Comparison of ENCODE assay signal across 23 mouse cellular contexts in genomic region chr13:111456790-111457189, GRCm38 (mm10). TPM values are rescaled to one million over a fixed set of nuclear protein-coding genes. Genes with fewer than 3 reads are reported as not detected.
DNase-seq lines count a peak whose midpoint lies in the region; ATAC-seq and TF ChIP-seq lines count a peak whose summit lies in the region.
"Had no signal": no experiment of that assay in that cellular context is flagged by ENCODE, and none has a peak within 500 bp of the region (broad histone marks: within the 10 kb centered on the region; RNA-seq: fewer than 3 reads in every experiment).

No protein-coding gene starts in this region.

- peak; percentile 65 for DNase-seq in liver, adult 2 months (ENCODE audit: extremely low read depth, low read depth, low spot score)
- DNase-seq in midbrain, embryonic 11.5 days (ENCODE audit: low spot score, missing footprints): peak; percentile 60
- no peak for DNase-seq in midbrain, embryonic 14.5 days
- DNase-seq: adrenal gland, adult 8-10 months; adrenal gland, postnatal 14 days; adrenal gland, postnatal 36 days; B cell, adult 2 months; cerebellum, adult 11-12 months; cerebellum, adult 2 months; cerebellum, adult 9-10 months; cerebellum, postnatal 25 days; forebrain, postnatal 0 days had no signal

- H3K4me2 ChIP-seq in liver, embryonic 12.5 days: no peak overlapping the region
- no peak overlapping the region for H3K4me2 ChIP-seq in midbrain, embryonic 11.5 days
- H3K4me2 ChIP-seq in midbrain, embryonic 14.5 days (ENCODE audit: low read length): no peak overlapping the region
- H3K4me2 ChIP-seq: embryonic facial prominence, embryonic 12.5 days; forebrain, embryonic 13.5 days; forebrain, embryonic 15.5 days had no signal

- H3K9ac ChIP-seq in liver, adult 2 months (ENCODE audit: low read depth, low read length): no peak overlapping the region
- H3K9ac ChIP-seq in liver, embryonic 12.5 days: no peak overlapping the region
- H3K9ac ChIP-seq in midbrain, embryonic 11.5 days (ENCODE audit: low read length): no peak overlapping the region
- H3K9ac ChIP-seq in midbrain, embryonic 14.5 days (replicated peaks; ENCODE audit: low read length): no peak overlapping the region
- H3K9ac ChIP-seq: embryonic facial prominence, embryonic 12.5 days; forebrain, embryonic 13.5 days; forebrain, embryonic 15.5 days; forebrain, postnatal 0 days had no signal

- TF ChIP-seq POLR2A in liver, adult 2 months (IDR thresholded peaks at IDR 0.05; ENCODE audit: extremely low read depth, insufficient read depth, low read length): no peak

- no peaks in the 10 kb centered on the region for H3K27me3 ChIP-seq in liver, adult 2 months (ENCODE audit: control insufficient read depth, insufficient read depth, low read length)
- H3K27me3 ChIP-seq in liver, embryonic 12.5 days (replicated peaks): no peaks in the 10 kb centered on the region
- no peaks in the 10 kb centered on the region for H3K27me3 ChIP-seq in midbrain, embryonic 11.5 days (ENCODE audit: control insufficient read depth, insufficient read depth, low read length)
- H3K27me3 ChIP-seq in midbrain, embryonic 14.5 days (ENCODE audit: control insufficient read depth, insufficient read depth, low read length): no peaks in the 10 kb centered on the region
- H3K27me3 ChIP-seq: CH12.LX; embryonic facial prominence, embryonic 12.5 days; forebrain, embryonic 13.5 days; forebrain, embryonic 15.5 days; Patski had no signal

- H3K79me2 ChIP-seq in liver, adult 2 months (ENCODE audit: control insufficient read depth, insufficient read depth, low read length): peaks cover 21% of the 10 kb centered on the region

- ATAC-seq in liver, embryonic 12.5 days: no peak
- ATAC-seq in midbrain, embryonic 11.5 days (ENCODE audit: low FRiP score): no peak
- no peak for ATAC-seq in midbrain, embryonic 14.5 days (ENCODE audit: low FRiP score, low TSS enrichment)
- ATAC-seq in inflammation-experienced regulatory T-cells, adult 6 months: no peak
- ATAC-seq: activated CD4-positive, CD25-positive, alpha-beta regulatory T cell, adult 4 months; CD4-positive, CD25-positive, alpha-beta regulatory T cell, adult 4 months; forebrain, embryonic 13.5 days; forebrain, embryonic 15.5 days; forebrain, postnatal 0 days; Patski had no signal

- peaks cover 8% of the 10 kb centered on the region for H3K4me1 ChIP-seq in liver, adult 2 months (ENCODE audit: control insufficient read depth, insufficient read depth, low read length)
- peaks cover 23% of the 10 kb centered on the region for H3K4me1 ChIP-seq in liver, embryonic 12.5 days
- H3K4me1 ChIP-seq in midbrain, embryonic 11.5 days (ENCODE audit: control insufficient read depth, insufficient read depth, low read length): no peaks in the 10 kb centered on the region
- no peaks in the 10 kb centered on the region for H3K4me1 ChIP-seq in midbrain, embryonic 14.5 days (ENCODE audit: control insufficient read depth, insufficient read depth, low read length)
- H3K4me1 ChIP-seq: embryonic facial prominence, embryonic 10.5 days; embryonic facial prominence, embryonic 12.5 days; forebrain, embryonic 13.5 days had no signal

- H3K36me3 ChIP-seq in liver, adult 2 months (ENCODE audit: control insufficient read depth, insufficient read depth, low read length): peaks cover 17% of the 10 kb centered on the region
- peaks cover 28% of the 10 kb centered on the region for H3K36me3 ChIP-seq in liver, embryonic 12.5 days
- H3K36me3 ChIP-seq in midbrain, embryonic 11.5 days (ENCODE audit: control insufficient read depth, insufficient read depth, low read length): peaks cover 4% of the 10 kb centered on the region; the same call in 1 of the 2 replicates
- peaks cover 12% of the 10 kb centered on the region for H3K36me3 ChIP-seq in midbrain, embryonic 14.5 days (ENCODE audit: control insufficient read depth, insufficient read depth, low read length)

- TF ChIP-seq CTCF in liver, adult 2 months (IDR thresholded peaks at IDR 0.05; ENCODE audit: low read depth, low read length): no peak

- 18% methylated on average over 2 of the region's 2 CpGs for WGBS in liver, adult 2 months
- WGBS in liver, embryonic 12.5 days (ENCODE audit: insufficient replicate concordance): 81% methylated on average over 2 of the region's 2 CpGs
- 69% methylated on average over 2 of the region's 2 CpGs for WGBS in midbrain, embryonic 11.5 days
- WGBS in midbrain, embryonic 14.5 days: 61% methylated on average over 2 of the region's 2 CpGs

- H3K4me3 ChIP-seq in liver, adult 2 months (ENCODE audit: insufficient read depth, low read depth, low read length): no peak overlapping the region
- no peak overlapping the region for H3K4me3 ChIP-seq in liver, embryonic 12.5 days
- H3K4me3 ChIP-seq in midbrain, embryonic 11.5 days (ENCODE audit: low read depth, low read length): no peak overlapping the region
- no peak overlapping the region for H3K4me3 ChIP-seq in midbrain, embryonic 14.5 days (replicated peaks; ENCODE audit: low read depth, low read length)
- H3K4me3 ChIP-seq: embryonic facial prominence, embryonic 10.5 days; embryonic facial prominence, embryonic 12.5 days; forebrain, embryonic 13.5 days; forebrain, embryonic 15.5 days had no signal

- H3K27ac ChIP-seq in liver, adult 2 months (replicated peaks; ENCODE audit: insufficient read depth, low read depth, low read length): no peak overlapping the region
- H3K27ac ChIP-seq in liver, embryonic 12.5 days: no peak overlapping the region
- H3K27ac ChIP-seq in midbrain, embryonic 11.5 days (ENCODE audit: low read depth, low read length): no peak overlapping the region
- H3K27ac ChIP-seq in midbrain, embryonic 14.5 days (replicated peaks; ENCODE audit: low read depth, low read length): no peak overlapping the region
- H3K27ac ChIP-seq: embryonic facial prominence, embryonic 10.5 days; embryonic facial prominence, embryonic 12.5 days; forebrain, embryonic 13.5 days; forebrain, embryonic 15.5 days had no signal

- no peaks in the 10 kb centered on the region for H3K9me3 ChIP-seq in liver, embryonic 12.5 days (replicated peaks)
- H3K9me3 ChIP-seq in midbrain, embryonic 11.5 days (ENCODE audit: control insufficient read depth, low read length): no peaks in the 10 kb centered on the region
- H3K9me3 ChIP-seq in midbrain, embryonic 14.5 days (ENCODE audit: control insufficient read depth, low read length): no peaks in the 10 kb centered on the region
- H3K9me3 ChIP-seq: embryonic facial prominence, embryonic 10.5 days; embryonic facial prominence, embryonic 12.5 days; forebrain, embryonic 13.5 days; forebrain, embryonic 15.5 days; G1E had no signal

RNA-seq across cellular contexts. Expression of gene Gpbp1, which starts 33.1 kb away (rescaled TPM):
- total RNA-seq in liver, adult 2 months (2014; rRNA removed): 30.4 and 37.8 TPM in 2 replicates
- polyA plus RNA-seq in liver, adult 2 months (2012; rRNA removed): 1.6 and 1.8 TPM in 2 replicates
- polyA plus RNA-seq in liver, embryonic 12.5 days (2016; fragmentation: Nextera tagmentation; extraction: Ambion mirVana): 50.7 and 51.1 TPM in 2 replicates
- polyA plus RNA-seq in midbrain, embryonic 11.5 days (2014; fragmentation: Nextera tagmentation; extraction: Ambion mirVana): 153 and 159 TPM in 2 replicates
- polyA plus RNA-seq in midbrain, embryonic 14.5 days (2014; fragmentation: Nextera tagmentation; extraction: Ambion mirVana): 85.2 and 127 TPM in 2 replicates
- 100 to 1,000 TPM; 156 to 170 (median 170) TPM for polyA plus RNA-seq in inflammation-experienced regulatory T-cells, adult 6 months (2017; shearing (Covaris generic))

Comparison
In these comparisons a context has a peak if more than half of its experiments do, and no peak if none do; other contexts are left out.
1. RNA of gene Gpbp1, which starts 33.1 kb away (polyA plus RNA-seq): 156 to 170 TPM in inflammation-experienced regulatory T-cells, adult 6 months, 153 to 159 TPM in midbrain, embryonic 11.5 days, 85.2 to 127 TPM in midbrain, embryonic 14.5 days and 50.7 to 51.1 TPM in liver, embryonic 12.5 days; 1.6 to 1.8 TPM in liver, adult 2 months; every median in the first group is over 10 times any median in the second.